Mouse (Mus musculus) intestine, embryonic 15.5 days (tissue): ENCODE data around the gene Anxa3. TPM values are rescaled to one million over a fixed set of nuclear protein-coding genes. Genes with fewer than 3 reads are reported as not detected.

Experiments used
- ATAC-seq: fragments of 200-750 bp; cut with Nextera tagmentation; 2 replicates; pipeline ENCODE4 v1.8.0; 2017; ENCODE audit warnings: moderate TSS enrichment, moderate library complexity
- H3K27ac ChIP-seq: fragments of 300-500 bp; sonication (generic); 2 replicates; pipeline ENCODE4 v1.5.1; 2015; ENCODE audit warnings: mild to moderate bottlenecking, inconsistent platforms
- H3K27me3 ChIP-seq: fragments of 300-500 bp; sonication (generic); replicated peaks from 2 replicates; pipeline ENCODE4 v1.6.1; 2015; ENCODE audit warnings: inconsistent platforms
- H3K36me3 ChIP-seq: fragments of 300-500 bp; sonication (generic); 2 replicates; pipeline ENCODE4 v1.6.1; 2015; ENCODE audit warnings: inconsistent platforms
- H3K4me1 ChIP-seq: fragments of 300-500 bp; sonication (generic); replicated peaks from 2 replicates; pipeline ENCODE4 v1.6.1; 2015; ENCODE audit warnings: inconsistent platforms
- H3K4me2 ChIP-seq: fragments of 300-500 bp; sonication (generic); replicated peaks from 2 replicates; pipeline ENCODE4 v1.6.1; 2015; ENCODE audit warnings: mild to moderate bottlenecking, inconsistent platforms
- H3K4me3 ChIP-seq: fragments of 300-500 bp; sonication (generic); replicated peaks from 2 replicates; pipeline ENCODE4 v1.5.1; 2015; ENCODE audit warnings: inconsistent platforms
- H3K9ac ChIP-seq: fragments of 300-500 bp; sonication (generic); 2 replicates; pipeline ENCODE4 v1.6.1; 2015; ENCODE audit warnings: inconsistent platforms
- H3K9me3 ChIP-seq: fragments of 300-500 bp; sonication (generic); 2 replicates; pipeline ENCODE4 v1.6.1; 2016; ENCODE audit warnings: inconsistent platforms
- WGBS: fragments of 180-500 bp; shearing (Covaris S2); methylation state at CpG from one replicate; pipeline ENCODE4 v1.1.7; 2015; 5-methylcytosine and 5-hydroxymethylcytosine counted together
- polyA plus RNA-seq: library from polyadenylated mRNA; unstranded; fragments of >200 nt; fragmentation: Nextera tagmentation; extraction: Ambion mirVana; gene quantifications from 2 replicates; pipeline ENCODE4 v1.2.1, GENCODE M21; 2015

Gene Anxa3
- polyA plus RNA-seq, 1 experiment from 2014 or later = 50.1 TPM

GRCm38 (mm10) chr5:96890367-96890766, 97.2 kb downstream of the Anxa3 start:
- Histone ChIP-seq H3K4me2 (no peak overlapping the region), H3K27me3 (no peaks in the 10 kb centered on the region), H3K4me3 (no peak overlapping the region), H3K36me3 (no peaks in the 10 kb centered on the region), H3K4me1 (no peaks in the 10 kb centered on the region), H3K27ac (no peak overlapping the region), H3K9ac (no peak overlapping the region), H3K9me3 (no peaks in the 10 kb centered on the region)
- no peak for ATAC-seq
- WGBS = 80% methylated on average over 5 of the region's 5 CpGs

Other genes starting within 250 kb of the Anxa3 start
- 19.2 and 20.3 TPM in 2 replicates for gene Bmp2k, start 204.3 kb downstream of the Anxa3 start, polyA plus RNA-seq